Mouse (Mus musculus): ENCODE data around the gene Mex3a. TPM values are rescaled to one million over a fixed set of nuclear protein-coding genes. Genes with fewer than 3 reads are reported as not detected.

Gene Mex3a
- polyA plus RNA-seq, 1 experiment = 8.1 TPM

- no peak for TF ChIP-seq REST (IDR thresholded peaks at IDR 0.05; ENCODE audit: insufficient read depth, insufficient read length)
- TF ChIP-seq POLR2A (IDR thresholded peaks at IDR 0.05; ENCODE audit: insufficient read length, low read depth) = no peak
- no peak for TF ChIP-seq CEBPB (IDR thresholded peaks at IDR 0.05; ENCODE audit: insufficient read depth, poor library complexity, severe bottlenecking)
- no peak for TF ChIP-seq USF1 (IDR thresholded peaks at IDR 0.05; ENCODE audit: low read depth)
- no peak for TF ChIP-seq MAX (IDR thresholded peaks at IDR 0.05; ENCODE audit: low read depth)
- no peak for TF ChIP-seq MYOG (IDR thresholded peaks at IDR 0.05; ENCODE audit: control insufficient read depth in 1 of 3, insufficient read depth in 1 of 3, insufficient read length in 2 of 3, low read depth in 2 of 3)
- TF ChIP-seq SRF (IDR thresholded peaks at IDR 0.05; ENCODE audit: control insufficient read depth, insufficient read length, low read depth) = no peak
- no peak for TF ChIP-seq E2F4 (IDR thresholded peaks at IDR 0.05; ENCODE audit: insufficient read depth)
- no peak for TF ChIP-seq MYOD1 (IDR thresholded peaks at IDR 0.05; ENCODE audit: control insufficient read depth in 1 of 3, insufficient read length in 2 of 3, low read depth in 2 of 3)
- TF ChIP-seq POLR2AphosphoS2 (IDR thresholded peaks at IDR 0.05; ENCODE audit: insufficient read length, low read depth) = no peak
- H3K36me3 ChIP-seq (ENCODE audit: control insufficient read depth, insufficient read depth) = no peaks in the 10 kb centered on the region
- H3K79me2 ChIP-seq (ENCODE audit: control insufficient read depth, insufficient read depth) = no peaks in the 10 kb centered on the region
- no peak overlapping the region for H3ac ChIP-seq (ENCODE audit: control insufficient read depth, insufficient read length)
- H3K27me3 ChIP-seq (ENCODE audit: control insufficient read depth, insufficient read depth, insufficient read length) = no peaks in the 10 kb centered on the region
- H3K4me2 ChIP-seq (ENCODE audit: low read depth) = peak overlapping the region; percentile 61
- H3K4me3 ChIP-seq = peak overlapping the region; percentile 32
These were observed 21.5 kb upstream of the Mex3a start for GRCm38 (mm10) chr3:88510421-88511289.

GRCm38 (mm10) chr3:88511559-88511958 lies 20.6 kb upstream of the Mex3a start:
- Histone ChIP-seq H3K79me2 (ENCODE audit: control insufficient read depth, insufficient read depth) (no peaks in the 10 kb centered on the region), H3K36me3 (ENCODE audit: control insufficient read depth, insufficient read depth) (no peaks in the 10 kb centered on the region), H3K4me3 (no peak overlapping the region), H3ac (ENCODE audit: control insufficient read depth, insufficient read length) (no peak overlapping the region), H3K27me3 (ENCODE audit: control insufficient read depth, insufficient read depth, insufficient read length) (no peaks in the 10 kb centered on the region), H3K4me2 (ENCODE audit: low read depth) (peak overlapping the region; percentile 90)
- TF ChIP-seq USF1 (IDR thresholded peaks at IDR 0.05; ENCODE audit: low read depth) = no peak
- no peak for TF ChIP-seq TCF3 (IDR thresholded peaks at IDR 0.05; ENCODE audit: insufficient read length, low read depth)
- no peak for TF ChIP-seq POLR2A (IDR thresholded peaks at IDR 0.05; ENCODE audit: insufficient read length, low read depth)
- TF ChIP-seq MYOG (IDR thresholded peaks at IDR 0.05; ENCODE audit: control insufficient read depth in 1 of 3, insufficient read depth in 1 of 3, insufficient read length in 2 of 3, low read depth in 2 of 3) = no peak
- TF ChIP-seq MAX (IDR thresholded peaks at IDR 0.05; ENCODE audit: low read depth) = no peak
- no peak for TF ChIP-seq POLR2AphosphoS2 (IDR thresholded peaks at IDR 0.05; ENCODE audit: insufficient read length, low read depth)
- TF ChIP-seq TCF12 (IDR thresholded peaks at IDR 0.05; ENCODE audit: insufficient read depth, poor library complexity, severe bottlenecking) = no peak
- no peak for TF ChIP-seq CEBPB (IDR thresholded peaks at IDR 0.05; ENCODE audit: insufficient read depth, poor library complexity, severe bottlenecking)
- TF ChIP-seq REST (IDR thresholded peaks at IDR 0.05; ENCODE audit: insufficient read depth, insufficient read length) = no peak
- no peak for TF ChIP-seq SRF (IDR thresholded peaks at IDR 0.05; ENCODE audit: control insufficient read depth, insufficient read length, low read depth)
- TF ChIP-seq E2F4 (IDR thresholded peaks at IDR 0.05; ENCODE audit: insufficient read depth) = no peak
- TF ChIP-seq MYOD1 (IDR thresholded peaks at IDR 0.05; ENCODE audit: control insufficient read depth in 1 of 3, insufficient read length in 2 of 3, low read depth in 2 of 3) = no peak

GRCm38 (mm10) chr3:88512141-88512895 lies 19.9 kb upstream of the Mex3a start:
- Histone ChIP-seq H3K4me2 (ENCODE audit: low read depth) (peak overlapping the region; percentile 90), H3ac (ENCODE audit: control insufficient read depth, insufficient read length) (no peak overlapping the region), H3K79me2 (ENCODE audit: control insufficient read depth, insufficient read depth) (no peaks in the 10 kb centered on the region), H3K27me3 (ENCODE audit: control insufficient read depth, insufficient read depth, insufficient read length) (no peaks in the 10 kb centered on the region), H3K4me3 (peak overlapping the region; percentile 5), H3K36me3 (ENCODE audit: control insufficient read depth, insufficient read depth) (no peaks in the 10 kb centered on the region)
- TF ChIP-seq MYOD1 (IDR thresholded peaks at IDR 0.05; ENCODE audit: control insufficient read depth in 1 of 3, insufficient read length in 2 of 3, low read depth in 2 of 3) (no peak), E2F4 (IDR thresholded peaks at IDR 0.05; ENCODE audit: insufficient read depth) (no peak), POLR2A (IDR thresholded peaks at IDR 0.05; ENCODE audit: insufficient read length, low read depth) (peak; percentile 18)

- H3K79me2 ChIP-seq (ENCODE audit: control insufficient read depth, insufficient read depth) = no peaks in the 10 kb centered on the region
- no peaks in the 10 kb centered on the region for H3K27me3 ChIP-seq (ENCODE audit: control insufficient read depth, insufficient read depth, insufficient read length)
- peak overlapping the region; percentile 90 for H3K4me2 ChIP-seq (ENCODE audit: low read depth)
- H3K4me3 ChIP-seq = peak overlapping the region; percentile 5
- no peak overlapping the region for H3ac ChIP-seq (ENCODE audit: control insufficient read depth, insufficient read length)
- no peaks in the 10 kb centered on the region for H3K36me3 ChIP-seq (ENCODE audit: control insufficient read depth, insufficient read depth)
- TF ChIP-seq TCF3 (IDR thresholded peaks at IDR 0.05; ENCODE audit: insufficient read length, low read depth) = no peak
- TF ChIP-seq CEBPB (IDR thresholded peaks at IDR 0.05; ENCODE audit: insufficient read depth, poor library complexity, severe bottlenecking) = no peak
- TF ChIP-seq E2F4 (IDR thresholded peaks at IDR 0.05; ENCODE audit: insufficient read depth) = no peak
- no peak for TF ChIP-seq MYOG (IDR thresholded peaks at IDR 0.05; ENCODE audit: control insufficient read depth in 1 of 3, insufficient read depth in 1 of 3, insufficient read length in 2 of 3, low read depth in 2 of 3)
- TF ChIP-seq POLR2A (IDR thresholded peaks at IDR 0.05; ENCODE audit: insufficient read length, low read depth) = peak; percentile 23
- no peak for TF ChIP-seq TCF12 (IDR thresholded peaks at IDR 0.05; ENCODE audit: insufficient read depth, poor library complexity, severe bottlenecking)
- no peak for TF ChIP-seq POLR2AphosphoS2 (IDR thresholded peaks at IDR 0.05; ENCODE audit: insufficient read length, low read depth)
- no peak for TF ChIP-seq REST (IDR thresholded peaks at IDR 0.05; ENCODE audit: insufficient read depth, insufficient read length)
- TF ChIP-seq MAX (IDR thresholded peaks at IDR 0.05; ENCODE audit: low read depth) = peak; percentile 24
- no peak for TF ChIP-seq SRF (IDR thresholded peaks at IDR 0.05; ENCODE audit: control insufficient read depth, insufficient read length, low read depth)
- peak in 1 of 3 experiments; percentile 50 for TF ChIP-seq MYOD1 (IDR thresholded peaks at IDR 0.05; ENCODE audit: control insufficient read depth in 1 of 3, insufficient read length in 2 of 3, low read depth in 2 of 3)
- peak; percentile 61 for TF ChIP-seq USF1 (IDR thresholded peaks at IDR 0.05; ENCODE audit: low read depth)
These were observed 19.2 kb upstream of the Mex3a start for GRCm38 (mm10) chr3:88512896-88513545.

Measured in myocyte (in vitro differentiated cells).